Mouse (Mus musculus): ENCODE measurements around the gene Zc3h7a. TPM values are rescaled to one million over a fixed set of nuclear protein-coding genes. Genes with fewer than 3 reads are reported as not detected.

The Zc3h7a gene
- 35.2 and 41.1 TPM in 2 replicates for polyA plus RNA-seq (2015; fragmentation: Nextera tagmentation; extraction: Ambion mirVana)

GRCm38 (mm10) chr16:11176208-11176883 is at the start of gene Zc3h7a:
Gene Zc3h7a, minus strand, starts transcription at chr16:11176393.

GRCm38 (mm10) chr16:11202571-11203554 is 26.7 kb upstream of the Zc3h7a start, which contains the start of gene Rsl1d1:
Gene Rsl1d1, minus strand, starts transcription at chr16:11203331.

GRCm38 (mm10) chr16:11134348-11135344 is 41.5 kb downstream of the Zc3h7a start, which contains the start of gene Txndc11:
Gene Txndc11, minus strand, starts transcription at chr16:11134650.

Small RNAs within 50 kb of the gene (microRNA-seq; reads per million reads assigned to microRNA genes)
- gene Gm23935: 98.4 reads per million, percentile 43 among the genes with 10 or more reads in this experiment

Other genes with a start within 250 kb of the Zc3h7a start
- gene Snn, start 115.4 kb downstream of the Zc3h7a start, polyA plus RNA-seq (2015; fragmentation: Nextera tagmentation; extraction: Ambion mirVana): 85.9 and 103 TPM in 2 replicates
- 27.9 and 30.6 TPM in 2 replicates for gene Litaf, start 110.2 kb downstream of the Zc3h7a start, polyA plus RNA-seq (2015; fragmentation: Nextera tagmentation; extraction: Ambion mirVana)
- gene Txndc11, start 41.7 kb downstream of the Zc3h7a start, polyA plus RNA-seq (2015; fragmentation: Nextera tagmentation; extraction: Ambion mirVana): 31.5 and 32.5 TPM in 2 replicates
- gene Rsl1d1, start 26.9 kb upstream of the Zc3h7a start, polyA plus RNA-seq (2015; fragmentation: Nextera tagmentation; extraction: Ambion mirVana): 104 TPM in 2 replicates
- 53.6 and 58.7 TPM in 2 replicates for gene Gspt1, start 77.9 kb upstream of the Zc3h7a start, polyA plus RNA-seq (2015; fragmentation: Nextera tagmentation; extraction: Ambion mirVana)
- gene Tnfrsf17, start 137.4 kb upstream of the Zc3h7a start, polyA plus RNA-seq (2015; fragmentation: Nextera tagmentation; extraction: Ambion mirVana): 0.29 and 0.32 TPM in 2 replicates
- gene Snx29, start 146.5 kb upstream of the Zc3h7a start, polyA plus RNA-seq (2015; fragmentation: Nextera tagmentation; extraction: Ambion mirVana): 8.9 and 11.6 TPM in 2 replicates